Mouse (Mus musculus) erythroblast, embryonic 14.5 days (primary cell): ENCODE results near the gene Gtf2i.

ENCODE experiments used
- GATA1 ChIP-seq: IDR thresholded peaks from 2 replicates; pipeline ENCODE4 v1.6.1; 2012; ENCODE audit warnings: low read length, inconsistent platforms, mixed read lengths
- TAL1 ChIP-seq: IDR thresholded peaks from 3 replicates; pipeline ENCODE4 v1.6.1; 2012; ENCODE audit warnings: low read length, inconsistent platforms, mixed read lengths

- no peak for TF ChIP-seq GATA1
- no peak for TF ChIP-seq TAL1
Observed at GRCm38 (mm10) chr5:134193664-134194063, 120.9 kb downstream of the Gtf2i start.
